Mouse (Mus musculus) neural tube, embryonic 11.5 days (tissue): ENCODE results near the gene Rnf157. TPM values are rescaled to one million over a fixed set of nuclear protein-coding genes. Genes with fewer than 3 reads are reported as not detected.
A peak's percentile ranks its signal among the peaks of the same experiment; 100 is the strongest.
"Not testable (repeated sequence)": the region's sequence is repeated elsewhere in the genome, so short reads cannot be mapped to it uniquely, and the experiment has no call there.

Experiments
- ATAC-seq: fragments of 200-750 bp; cut with Nextera tagmentation; 2 replicates; pipeline ENCODE4 v1.8.0; 2017; ENCODE audit warnings: moderate number of reproducible peaks, mild to moderate bottlenecking, moderate TSS enrichment, moderate library complexity; ENCODE audit not compliant: insufficient read depth, low FRiP score, low TSS enrichment
- DNase-seq: peaks from one replicate; pipeline ENCODE4 v3.0.0-alpha.2; 2015; ENCODE audit warnings: low spot score
- H3K27ac ChIP-seq: fragments of 300-500 bp; sonication (generic); 2 replicates; pipeline ENCODE4 v1.5.1; 2014; ENCODE audit warnings: low read depth, mild to moderate bottlenecking, low read length
- H3K27me3 ChIP-seq: fragments of 300-500 bp; sonication (generic); 2 replicates; pipeline ENCODE4 v1.6.1; 2014; ENCODE audit warnings: mild to moderate bottlenecking, low read length, mixed read lengths; ENCODE audit not compliant: control insufficient read depth, insufficient read depth
- H3K36me3 ChIP-seq: fragments of 300-500 bp; sonication (generic); 2 replicates; pipeline ENCODE4 v1.6.1; 2014; ENCODE audit warnings: mild to moderate bottlenecking, low read length, moderate library complexity, mixed read lengths; ENCODE audit not compliant: control insufficient read depth, insufficient read depth
- H3K4me1 ChIP-seq: fragments of 300-500 bp; sonication (generic); 2 replicates; pipeline ENCODE4 v1.6.1; 2014; ENCODE audit warnings: low read length, mixed read lengths; ENCODE audit not compliant: control insufficient read depth, insufficient read depth
- H3K4me2 ChIP-seq: fragments of 300-500 bp; sonication (generic); 2 replicates; pipeline ENCODE4 v1.6.1; 2014; ENCODE audit warnings: low read depth, mild to moderate bottlenecking, moderate library complexity
- H3K4me3 ChIP-seq: fragments of 300-500 bp; sonication (generic); 2 replicates; pipeline ENCODE4 v1.5.1; 2014; ENCODE audit warnings: low read depth, low read length
- H3K9ac ChIP-seq: fragments of 300-500 bp; sonication (generic); 2 replicates; pipeline ENCODE4 v1.6.1; 2014; ENCODE audit warnings: mild to moderate bottlenecking, low read length
- H3K9me3 ChIP-seq: fragments of 300-500 bp; sonication (generic); 2 replicates; pipeline ENCODE4 v1.6.1; 2016; ENCODE audit warnings: low read length; ENCODE audit not compliant: control insufficient read depth
- WGBS: fragments of 180-500 bp; shearing (Covaris S2); extraction: QIAGEN DNeasy Blood & Tissue Kit; methylation state at CpG from one replicate; pipeline ENCODE4 v1.1.7; 2014; 5-methylcytosine and 5-hydroxymethylcytosine counted together
- polyA plus RNA-seq: library from polyadenylated mRNA; unstranded; fragments of >200 nt; fragmentation: Nextera tagmentation; extraction: Ambion mirVana; gene quantifications from 2 replicates; pipeline ENCODE4 v1.2.1, GENCODE M21; 2014

The Rnf157 gene
- polyA plus RNA-seq, 1 experiment from 2014 or later = 34.6 TPM

DNA sequence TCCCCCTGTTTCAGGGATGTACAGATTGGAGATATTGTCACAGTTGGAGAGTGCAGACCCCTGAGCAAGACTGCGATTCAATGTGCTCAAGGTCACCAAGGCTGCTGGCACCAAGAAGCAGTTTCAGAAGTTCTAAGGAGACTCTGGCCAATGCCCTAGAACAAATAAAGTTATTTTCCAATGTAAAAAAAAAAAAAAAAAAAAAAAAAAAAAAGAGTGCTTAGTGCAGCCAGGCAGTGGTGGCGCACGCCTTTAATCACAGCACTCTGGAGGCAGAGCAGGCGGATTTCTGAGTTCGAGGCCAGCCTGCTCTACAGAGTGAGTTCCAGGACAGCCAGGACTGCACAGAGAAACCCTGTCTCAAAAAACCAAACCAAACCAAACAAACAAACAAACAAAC is 29.8 kb downstream of the Rnf157 start:
- H3K27ac ChIP-seq, ATAC-seq, DNase-seq, H3K9ac ChIP-seq, H3K4me3 ChIP-seq, H3K4me2 ChIP-seq, H3K27me3 ChIP-seq, H3K36me3 ChIP-seq, H3K9me3 ChIP-seq: not testable (repeated sequence)
- peaks cover 17% of the 10 kb centered on the region for H3K4me1 ChIP-seq
- 92% methylated on average over 5 of the region's 5 CpGs for WGBS

DNA sequence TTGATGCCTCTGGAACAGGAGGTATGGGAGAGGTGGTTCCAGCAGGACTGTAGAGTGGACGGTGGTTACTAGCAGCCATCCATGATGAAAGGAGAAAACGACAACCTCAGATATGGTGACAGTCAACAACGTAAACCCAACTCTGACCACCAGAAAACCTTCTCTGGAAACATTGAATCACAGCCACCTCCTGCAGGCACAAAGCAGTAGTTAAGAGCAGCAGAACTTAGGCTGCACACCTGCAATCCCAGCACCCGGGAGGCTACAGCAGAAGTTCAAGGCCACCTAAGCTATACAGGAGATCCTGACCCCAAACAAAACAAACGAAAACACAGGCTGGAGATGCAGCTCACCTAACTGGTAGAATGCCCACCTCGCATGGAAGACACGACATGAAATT is 32.1 kb downstream of the Rnf157 start:
- whole genome bisulfite sequencing = 88% methylated on average over 7 of the region's 7 CpGs
- DNase-seq (no peak), ATAC-seq (no peak)
- no peak overlapping the region for H3K27ac ChIP-seq
- H3K9ac ChIP-seq = no peak overlapping the region
- H3K4me1 ChIP-seq = no peaks in the 10 kb centered on the region
- H3K4me2 ChIP-seq = no peak overlapping the region
- H3K4me3 ChIP-seq = no peak overlapping the region
- H3K27me3 ChIP-seq = no peaks in the 10 kb centered on the region
- no peaks in the 10 kb centered on the region for H3K9me3 ChIP-seq
- no peaks in the 10 kb centered on the region for H3K36me3 ChIP-seq

DNA sequence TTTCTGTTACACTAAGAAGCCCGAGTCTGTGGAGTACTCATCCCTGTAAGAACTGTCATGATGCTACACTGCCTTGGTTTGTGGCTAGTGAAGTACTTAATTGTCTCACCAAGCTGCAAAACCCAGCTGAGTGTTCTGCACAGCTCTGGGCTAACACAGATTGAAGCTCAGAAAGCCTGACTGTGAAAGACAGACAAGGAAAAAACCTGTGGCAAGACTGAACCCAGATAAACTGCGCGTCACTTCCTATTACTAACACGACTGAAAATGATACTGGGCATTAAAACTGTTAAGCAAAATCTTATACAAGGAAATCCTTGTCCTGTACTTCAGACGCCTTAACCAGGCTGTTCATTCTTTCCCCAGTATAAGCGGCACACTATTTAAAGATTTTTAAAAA is 33.3 kb downstream of the Rnf157 start:
- ATAC-seq (no peak), DNase-seq (no peak)
- Histone ChIP-seq H3K4me3 (no peak overlapping the region), H3K27ac (no peak overlapping the region), H3K4me1 (no peaks in the 10 kb centered on the region), H3K9me3 (no peaks in the 10 kb centered on the region), H3K27me3 (no peaks in the 10 kb centered on the region), H3K36me3 (no peaks in the 10 kb centered on the region), H3K4me2 (no peak overlapping the region), H3K9ac (no peak overlapping the region)
- WGBS = 89% methylated on average over 6 of the region's 6 CpGs

DNA sequence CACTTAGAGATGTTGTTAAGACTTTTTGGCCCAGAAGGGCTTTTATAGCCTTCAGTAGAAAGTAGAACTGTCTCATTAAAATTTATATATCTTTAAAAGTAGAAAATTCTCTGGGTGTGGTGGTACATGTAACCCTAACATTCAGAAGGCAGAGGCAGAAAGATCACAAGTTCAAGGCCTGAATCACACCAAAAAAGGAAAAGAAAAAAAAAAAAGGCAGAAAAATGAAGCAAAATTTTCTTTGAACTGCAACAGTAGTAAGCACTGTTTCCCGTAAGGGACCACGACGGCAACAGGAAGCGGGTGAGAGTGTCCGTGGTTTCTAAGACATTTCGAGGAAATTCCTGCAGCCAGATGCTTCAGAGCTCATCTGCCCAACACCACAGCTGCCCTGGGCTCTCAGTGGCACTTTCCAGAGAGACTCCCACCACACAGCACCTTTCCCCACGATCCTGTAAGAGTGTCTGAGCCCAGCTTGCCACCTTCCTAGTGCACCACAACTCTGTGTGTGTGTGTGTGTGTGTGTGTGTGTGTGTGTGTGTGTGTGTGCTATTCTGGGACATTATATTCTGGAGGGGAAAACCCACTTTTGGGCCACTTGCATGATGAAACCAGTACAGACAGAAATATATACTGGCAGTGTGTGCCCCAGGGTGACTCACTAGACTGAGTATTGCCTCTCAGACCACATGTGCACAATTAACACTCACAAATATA is 35.7 kb downstream of the Rnf157 start:
- H3K27me3 ChIP-seq = no peaks in the 10 kb centered on the region
- no peaks in the 10 kb centered on the region for H3K4me1 ChIP-seq
- no peak overlapping the region for H3K4me3 ChIP-seq
- DNase-seq (no peak), ATAC-seq (no peak)
- H3K36me3 ChIP-seq = no peaks in the 10 kb centered on the region
- H3K4me2 ChIP-seq = no peak overlapping the region
- H3K9me3 ChIP-seq = no peaks in the 10 kb centered on the region
- H3K27ac ChIP-seq = no peak overlapping the region
- H3K9ac ChIP-seq = no peak overlapping the region
- 78% methylated on average over 7 of the region's 7 CpGs for WGBS

DNA sequence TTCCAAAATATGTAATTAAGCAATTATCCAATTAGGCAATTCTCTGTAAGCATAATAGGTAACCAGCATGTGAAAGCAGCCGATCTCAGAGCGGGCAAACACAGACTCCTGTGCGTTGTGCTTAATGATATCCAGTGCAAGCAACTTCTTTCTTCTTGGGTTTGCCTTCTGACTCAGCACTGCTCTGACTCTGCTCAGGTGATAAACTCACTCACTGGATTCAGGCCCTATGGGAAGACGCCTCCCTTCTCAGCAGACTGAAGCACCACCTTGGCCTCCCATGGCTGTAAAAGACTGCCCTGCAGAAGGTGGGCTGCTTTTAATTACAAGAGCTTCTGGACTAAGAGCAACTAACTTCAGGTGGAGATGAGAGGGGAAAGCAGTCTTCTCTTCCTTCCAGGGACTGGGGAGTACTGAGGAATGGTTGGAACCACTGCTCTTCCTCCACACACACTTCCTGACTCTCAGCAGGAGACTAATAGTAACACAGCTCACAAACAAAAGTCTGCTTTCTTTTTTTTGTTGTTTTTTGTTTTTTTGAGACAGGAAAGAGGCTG is 40.9 kb downstream of the Rnf157 start:
- no peaks in the 10 kb centered on the region for H3K4me1 ChIP-seq
- no peaks in the 10 kb centered on the region for H3K27me3 ChIP-seq
- H3K9ac ChIP-seq = no peak overlapping the region
- no peak overlapping the region for H3K27ac ChIP-seq
- no peaks in the 10 kb centered on the region for H3K9me3 ChIP-seq
- 85% methylated on average over 4 of the region's 4 CpGs for WGBS
- H3K4me2 ChIP-seq = no peak overlapping the region
- no peak for ATAC-seq
- H3K4me3 ChIP-seq = no peak overlapping the region
- DNase-seq = no peak
- no peaks in the 10 kb centered on the region for H3K36me3 ChIP-seq

DNA sequence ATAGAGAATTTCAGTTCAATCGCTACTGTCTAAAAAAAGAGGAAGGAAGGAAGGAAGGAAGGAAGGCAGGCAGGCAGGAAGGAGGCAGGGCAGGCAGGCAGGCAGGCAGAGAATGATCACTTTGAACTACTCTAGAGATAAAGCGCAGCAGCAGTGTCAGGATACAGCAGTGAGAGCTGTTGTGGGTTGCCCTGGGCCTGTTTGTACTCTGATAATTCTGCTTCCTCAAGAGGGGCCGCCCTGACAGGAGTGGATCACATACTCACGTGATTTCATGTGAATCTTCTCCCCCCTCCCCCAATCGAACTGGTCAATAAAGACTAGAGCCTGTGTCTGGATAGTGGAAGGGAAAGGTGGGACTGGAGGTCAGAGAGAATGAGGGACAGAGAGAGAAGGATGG is 43.2 kb downstream of the Rnf157 start:
- 71% methylated on average over 5 of the region's 5 CpGs for WGBS

DNA sequence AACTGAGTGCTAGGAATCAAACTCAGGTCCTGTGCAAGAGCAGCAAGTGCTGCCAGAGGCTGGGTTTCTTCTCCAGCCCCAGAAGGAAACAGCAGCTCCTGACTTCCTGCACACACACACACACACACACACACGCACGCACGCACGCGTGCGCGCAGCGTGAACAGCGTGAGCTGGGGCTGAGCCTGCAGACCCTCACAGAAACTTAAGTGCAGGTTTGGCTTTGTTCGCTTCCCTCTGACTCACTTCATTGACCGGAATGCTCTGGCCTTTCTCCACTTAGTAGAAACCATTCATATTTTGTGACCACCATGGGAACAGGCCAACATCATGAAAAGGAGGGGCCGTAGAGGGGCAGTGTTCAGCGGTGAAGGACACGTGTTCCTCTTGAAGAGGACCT is 43.8 kb downstream of the Rnf157 start:
- Histone ChIP-seq H3K4me1 (no peaks in the 10 kb centered on the region), H3K4me3 (no peak overlapping the region), H3K9me3 (no peaks in the 10 kb centered on the region), H3K4me2 (no peak overlapping the region), H3K9ac (no peak overlapping the region), H3K27me3 (no peaks in the 10 kb centered on the region), H3K36me3 (no peaks in the 10 kb centered on the region), H3K27ac (no peak overlapping the region)
- 92% methylated on average over 14 of the region's 14 CpGs for WGBS
- ATAC-seq (no peak), DNase-seq (no peak)

More for the DNA sequence above, 43.2 kb downstream of the Rnf157 start:
- Histone ChIP-seq H3K9ac (no peak overlapping the region), H3K4me2 (no peak overlapping the region), H3K36me3 (no peaks in the 10 kb centered on the region), H3K4me1 (no peaks in the 10 kb centered on the region), H3K4me3 (no peak overlapping the region), H3K27ac (no peak overlapping the region), H3K9me3 (no peaks in the 10 kb centered on the region), H3K27me3 (no peaks in the 10 kb centered on the region)
- DNase-seq (no peak), ATAC-seq (no peak)

DNA sequence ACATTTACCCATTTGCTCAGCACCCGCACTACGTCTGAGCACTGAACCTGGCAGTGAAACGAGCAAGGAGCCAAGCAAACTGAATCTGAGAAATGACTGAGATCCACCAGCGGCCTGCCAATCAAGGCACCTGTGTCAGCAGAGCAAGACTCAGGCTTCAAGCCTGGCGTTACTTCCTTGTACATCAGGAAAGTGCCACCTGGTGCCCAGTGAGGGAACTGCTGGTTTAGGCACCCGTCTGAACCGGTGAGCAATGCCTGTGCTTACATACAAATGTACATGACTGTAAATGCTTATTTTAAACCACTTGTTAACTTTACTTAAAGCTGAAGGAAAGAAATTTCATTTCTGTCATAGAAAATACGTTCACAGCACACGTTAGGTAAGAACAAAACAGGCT is 44.7 kb downstream of the Rnf157 start:
- Histone ChIP-seq H3K9me3 (no peaks in the 10 kb centered on the region), H3K9ac (no peak overlapping the region), H3K27me3 (no peaks in the 10 kb centered on the region)

DNA sequence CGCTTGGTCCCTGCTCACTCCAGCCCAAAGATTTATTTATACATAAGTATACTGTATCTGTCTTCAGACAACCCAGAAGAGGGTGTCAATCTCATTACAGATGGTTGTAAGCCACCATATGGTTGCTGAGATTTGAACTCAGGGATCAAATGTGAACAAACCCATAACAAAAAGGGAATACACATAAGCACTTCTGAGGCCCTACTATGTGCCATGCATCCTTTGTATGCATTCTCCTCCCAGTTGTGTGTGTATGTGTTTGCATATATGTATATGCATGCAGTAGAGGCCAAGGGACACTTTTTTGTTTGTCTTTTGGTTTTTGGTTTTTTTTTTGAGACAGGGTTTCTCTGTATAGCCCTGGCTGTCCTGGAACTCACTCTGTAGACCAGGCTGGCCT is 46.2 kb downstream of the Rnf157 start:
- Histone ChIP-seq H3K27ac (no peak overlapping the region), H3K36me3 (no peaks in the 10 kb centered on the region)
- no peak for ATAC-seq

More for the DNA sequence above, 44.7 kb downstream of the Rnf157 start:
- peak; percentile 84 for DNase-seq
- Histone ChIP-seq H3K4me2 (no peak overlapping the region), H3K27ac (no peak overlapping the region), H3K36me3 (no peaks in the 10 kb centered on the region), H3K4me1 (no peaks in the 10 kb centered on the region), H3K4me3 (no peak overlapping the region)
- ATAC-seq = no peak
- 17% methylated on average over 9 of the region's 9 CpGs for WGBS

More for the DNA sequence above, 46.2 kb downstream of the Rnf157 start:
- no peak for DNase-seq
- no peaks in the 10 kb centered on the region for H3K27me3 ChIP-seq
- H3K9me3 ChIP-seq = no peaks in the 10 kb centered on the region
- WGBS = 94% methylated on average over 1 of the region's 1 CpGs
- no peaks in the 10 kb centered on the region for H3K4me1 ChIP-seq
- no peak overlapping the region for H3K4me2 ChIP-seq
- H3K9ac ChIP-seq = no peak overlapping the region
- no peak overlapping the region for H3K4me3 ChIP-seq
